Mouse (Mus musculus) activated CD4-positive, CD25-positive, alpha-beta regulatory T cell, adult 4 months (primary cell): ENCODE measurements around the gene Stab2. TPM values are rescaled to one million over a fixed set of nuclear protein-coding genes. Genes with fewer than 3 reads are reported as not detected.

ENCODE experiments used
- ATAC-seq: one replicate; pipeline ENCODE4 v1.8.0; 2017
- polyA plus RNA-seq, 2 experiments: library from polyadenylated mRNA; unstranded; fragments of 100-300 nt; shearing (Covaris generic); gene quantifications; one replicate each; pipeline ENCODE4 v1.2.1; 2017

The Stab2 gene
- polyA plus RNA-seq, 2 experiments from 2014 or later = not detected

DNA sequence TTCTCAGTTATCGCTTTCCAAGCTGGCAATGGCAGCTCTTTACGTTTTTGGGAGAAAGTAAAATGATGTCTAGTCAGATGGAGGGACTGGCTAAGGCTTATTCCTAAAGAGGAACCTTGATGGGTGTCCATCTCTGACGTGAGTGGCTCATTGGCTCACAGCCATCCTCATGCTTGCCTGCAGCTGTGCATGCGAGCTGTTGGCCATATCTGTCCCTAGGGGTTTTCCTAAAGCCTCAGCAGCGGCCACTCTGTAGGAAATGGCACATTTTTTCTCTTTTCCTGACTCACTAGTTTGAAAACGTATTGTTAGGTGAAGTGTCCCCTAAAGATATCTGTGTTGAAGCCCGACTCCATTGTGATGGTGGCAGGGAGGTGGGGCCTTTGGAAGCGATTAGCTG lies 18.0 kb downstream of the Stab2 start:
- ATAC-seq = no peak

DNA sequence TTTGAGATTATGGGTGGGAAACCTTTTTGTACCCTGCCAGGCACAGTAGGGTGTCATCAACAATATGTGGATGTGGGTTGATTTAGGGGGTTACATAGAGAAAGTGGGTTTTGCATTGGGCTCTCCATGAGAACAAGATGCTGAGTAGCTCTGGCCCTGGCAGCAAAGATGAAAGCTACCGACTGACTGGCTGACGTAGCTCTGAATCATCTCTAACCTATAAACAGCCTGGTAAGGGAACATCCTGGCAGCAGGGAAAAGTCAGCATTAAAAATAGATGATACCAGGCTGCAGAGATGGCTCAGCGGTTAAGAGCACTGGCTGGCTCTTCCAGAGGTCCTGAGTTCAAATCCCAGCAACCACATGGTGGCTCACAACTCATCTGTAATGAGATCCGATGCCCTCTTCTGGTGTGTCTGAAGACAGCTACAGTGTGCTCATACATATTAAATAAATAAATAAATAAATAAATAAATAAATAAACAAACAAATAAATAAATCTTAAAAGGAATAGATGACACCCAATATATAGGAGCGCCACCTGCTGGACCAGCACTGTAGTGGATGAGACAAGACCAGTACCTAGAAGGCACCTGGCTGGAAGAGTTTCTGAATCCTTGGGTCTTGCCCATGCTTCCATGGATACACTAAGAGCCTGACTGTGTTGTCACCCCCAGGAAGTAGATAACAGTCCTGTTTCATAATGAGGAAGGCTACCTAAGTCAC lies 31.7 kb downstream of the Stab2 start:
- no peak for ATAC-seq

DNA sequence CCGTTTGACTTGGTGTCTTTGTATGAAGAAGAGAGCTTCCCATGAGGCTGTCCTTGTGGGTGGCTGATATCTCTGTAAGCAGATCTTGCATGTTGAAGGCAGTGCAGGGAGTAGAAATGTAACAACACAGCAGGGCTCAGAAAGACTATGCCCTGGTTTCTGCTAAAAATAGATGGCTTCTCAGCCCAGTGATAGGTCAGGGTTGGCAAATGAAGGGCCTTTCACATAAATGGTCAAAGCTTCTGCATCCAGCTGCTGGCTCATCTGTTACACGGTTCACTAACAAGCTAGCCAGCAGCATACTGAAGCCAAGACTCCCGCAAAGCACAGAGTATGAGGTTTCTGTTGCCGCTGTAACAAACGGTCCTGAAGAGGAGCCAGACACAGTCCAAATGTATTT lies 34.5 kb downstream of the Stab2 start:
- no peak for ATAC-seq

DNA sequence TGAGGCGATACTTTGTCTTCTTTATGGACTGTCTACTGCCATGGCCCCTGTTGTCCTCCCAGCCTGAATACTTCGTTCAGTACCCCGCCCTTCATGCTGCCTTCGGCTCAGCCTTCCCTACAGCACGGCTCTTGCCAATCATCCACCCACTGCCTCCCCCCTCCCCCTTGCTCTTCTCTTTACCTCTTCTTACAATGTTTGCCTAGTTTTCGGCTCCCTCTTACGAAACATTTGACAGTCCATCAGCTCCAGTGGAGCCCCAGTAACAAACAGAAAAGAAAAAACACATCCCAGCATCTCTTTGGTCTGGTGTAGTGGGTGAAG lies 35.4 kb downstream of the Stab2 start:
- ATAC-seq = no peak

DNA sequence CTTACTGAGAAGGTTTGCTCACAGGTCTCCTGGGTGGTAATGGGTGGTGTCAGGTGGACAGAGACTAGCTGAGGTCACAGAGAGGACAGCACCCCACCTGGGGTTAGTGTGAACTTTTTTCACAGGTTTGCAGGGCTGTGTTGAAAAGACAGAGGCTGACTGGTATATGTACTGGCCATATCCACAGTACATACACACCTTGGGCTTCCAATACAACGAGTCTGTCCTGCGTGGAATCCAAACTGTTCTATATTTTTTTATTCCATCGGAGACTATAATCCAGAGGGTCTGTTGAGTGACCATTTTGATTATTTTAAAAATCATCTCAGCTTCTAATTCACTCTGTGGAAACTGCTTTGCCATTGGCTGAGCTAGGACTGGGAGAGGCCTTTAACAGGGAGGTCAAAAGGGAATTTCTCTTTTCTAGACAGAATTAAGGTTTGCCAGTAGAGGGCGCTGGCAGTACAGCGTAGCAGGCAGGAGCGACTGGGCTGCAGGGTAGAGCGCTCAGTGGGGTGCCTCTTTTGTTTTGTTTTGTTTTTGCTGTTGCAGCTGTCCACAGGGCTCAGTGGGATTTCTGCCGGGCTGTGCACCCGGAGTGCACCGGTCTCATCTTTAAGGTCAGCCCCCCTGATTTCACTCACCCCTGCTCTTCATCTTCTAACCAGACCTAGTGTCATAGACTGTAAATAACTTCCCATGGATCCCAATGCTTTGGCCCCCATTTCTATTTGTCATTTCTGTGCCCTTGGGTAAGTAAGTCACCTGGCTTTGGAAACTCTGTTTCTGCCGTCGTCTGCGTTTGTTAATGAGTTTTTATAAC lies 35.9 kb downstream of the Stab2 start:
- no peak for ATAC-seq

DNA sequence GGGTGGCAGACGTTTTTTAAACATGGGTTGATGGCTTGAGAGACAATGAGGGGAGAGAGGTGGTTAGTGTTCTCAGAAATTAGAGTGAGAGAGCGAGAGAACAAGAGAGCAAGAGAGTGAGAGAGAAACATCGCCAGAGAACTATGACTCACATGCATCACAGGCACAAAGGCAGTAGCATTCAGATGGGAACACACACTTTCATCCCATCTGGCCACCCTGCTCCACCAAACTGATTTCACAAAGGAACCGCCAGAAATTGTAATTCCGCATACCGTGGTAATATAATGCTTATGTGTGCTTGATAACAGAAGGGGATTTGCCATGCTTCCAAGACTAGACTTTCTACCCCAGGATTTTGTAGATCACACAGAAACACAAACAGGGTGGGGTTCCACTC lies 38.5 kb downstream of the Stab2 start:
- no peak for ATAC-seq

DNA sequence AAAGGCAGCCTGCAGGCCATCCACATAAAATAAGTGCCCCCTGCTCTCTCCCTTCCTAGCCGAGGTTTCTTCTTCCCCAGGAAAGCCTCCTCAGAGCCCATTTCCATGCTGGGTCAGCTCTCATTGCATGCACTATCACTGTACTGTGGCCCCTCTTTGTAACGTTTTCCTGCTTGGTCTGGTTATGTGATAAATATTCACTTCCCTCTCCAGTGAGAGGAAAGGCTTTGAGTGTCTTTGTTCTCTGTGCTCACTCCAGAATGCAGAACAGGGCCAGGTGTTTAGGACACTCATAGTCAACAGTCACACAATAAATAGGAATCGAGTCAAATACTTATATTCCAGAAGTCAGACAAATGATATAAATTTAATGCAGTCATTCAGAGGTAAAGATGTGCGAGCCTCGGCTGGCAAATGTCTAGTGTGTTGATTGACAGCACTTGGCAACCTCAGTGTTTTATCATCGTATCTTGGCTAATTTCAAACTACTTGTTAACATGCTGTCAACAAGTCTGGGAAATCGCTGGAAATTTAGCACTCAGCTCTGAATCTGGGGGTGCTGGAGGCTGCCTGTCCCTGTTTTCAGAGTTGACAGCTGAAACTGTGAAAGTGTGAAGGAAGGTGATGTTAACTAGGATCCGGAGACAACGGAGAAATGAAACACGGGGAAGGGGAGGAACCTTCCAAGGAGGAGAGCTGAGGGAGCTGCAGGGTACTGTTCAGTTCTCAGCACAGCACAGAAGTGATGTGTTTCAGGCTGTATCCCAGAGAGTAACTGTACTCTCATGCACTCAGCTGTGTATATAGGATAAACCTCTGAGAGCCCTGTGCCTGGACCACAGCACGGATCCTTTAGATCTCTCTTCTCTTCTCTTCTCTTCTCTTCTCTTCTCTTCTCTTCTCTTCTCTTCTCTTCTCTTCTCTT lies 46.0 kb downstream of the Stab2 start:
- ATAC-seq = no peak

DNA sequence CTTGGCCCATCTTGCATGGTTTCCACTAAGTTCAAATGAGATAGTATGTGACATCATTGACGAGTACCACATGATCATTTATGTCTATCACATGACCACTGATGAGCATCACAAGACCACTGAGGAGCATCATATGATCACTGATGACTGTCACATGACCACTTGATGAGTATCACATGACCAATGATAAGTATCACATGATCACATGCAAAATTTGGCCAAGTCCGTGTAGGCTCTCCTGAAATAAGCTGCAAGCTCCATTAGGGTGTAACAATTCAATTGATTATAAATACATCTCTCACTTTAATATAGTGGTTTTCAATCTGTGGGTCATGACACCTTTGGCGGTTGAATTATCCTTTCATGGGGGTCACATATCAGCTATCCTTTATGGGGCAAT lies 52.5 kb downstream of the Stab2 start:
- no peak for ATAC-seq

DNA sequence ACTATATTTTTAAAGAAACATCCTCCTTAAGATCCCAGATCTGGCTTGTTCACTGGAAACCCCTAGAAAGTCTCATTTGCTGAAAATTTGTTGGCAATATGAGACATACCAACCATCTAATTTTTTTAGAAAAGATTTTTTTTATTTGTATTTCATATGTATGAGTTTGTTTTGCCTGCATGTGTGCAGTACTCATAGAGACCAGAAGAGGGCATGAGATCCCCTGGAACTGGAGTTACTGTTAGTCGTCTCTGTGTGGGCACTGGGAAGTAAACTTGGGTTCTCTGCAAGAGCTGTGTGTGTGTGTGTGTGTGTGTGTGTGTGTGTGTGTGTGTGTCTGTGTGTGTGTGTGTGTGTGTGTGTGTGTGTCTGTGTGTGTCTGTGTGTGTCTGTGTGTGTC lies 55.1 kb downstream of the Stab2 start:
- no peak for ATAC-seq

DNA sequence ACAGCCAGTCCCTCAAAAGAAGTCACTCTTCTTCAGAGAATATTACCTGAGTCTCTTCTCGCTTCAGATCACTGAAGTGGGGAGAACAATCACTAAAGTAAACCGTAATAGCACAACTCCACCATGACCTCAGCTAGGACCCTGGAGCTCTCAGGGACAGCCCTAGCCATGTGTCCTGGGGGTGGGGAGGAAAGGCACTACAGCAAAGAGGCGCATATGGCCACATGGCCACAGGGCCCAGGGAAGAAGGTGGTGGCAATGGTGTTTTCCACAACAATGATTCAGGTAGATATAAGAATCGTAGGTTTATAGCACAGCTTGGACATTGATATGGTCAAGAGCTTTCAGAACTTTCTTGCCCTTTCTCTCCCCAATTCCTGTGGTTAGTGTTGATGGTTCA lies 57.0 kb downstream of the Stab2 start:
- ATAC-seq = no peak

DNA sequence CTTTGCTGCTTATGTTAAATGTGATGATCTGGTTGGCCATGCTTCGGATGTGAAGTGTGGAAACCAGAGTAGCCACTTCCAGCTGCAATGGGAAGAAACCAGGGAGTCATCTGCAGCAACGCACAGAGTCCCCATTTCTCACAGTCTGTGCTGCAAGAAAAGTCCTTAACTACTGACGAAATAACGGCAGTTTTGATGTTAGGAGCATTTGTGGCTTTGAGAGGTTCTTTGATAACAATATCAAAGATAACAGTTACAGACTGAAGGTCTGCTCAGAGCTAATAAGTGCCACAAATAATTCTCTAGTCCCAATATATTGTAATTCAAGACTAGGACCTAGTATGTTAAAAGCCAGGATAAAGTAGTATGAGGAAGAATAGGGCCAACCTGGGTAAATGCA lies 57.9 kb downstream of the Stab2 start:
- ATAC-seq = no peak

DNA sequence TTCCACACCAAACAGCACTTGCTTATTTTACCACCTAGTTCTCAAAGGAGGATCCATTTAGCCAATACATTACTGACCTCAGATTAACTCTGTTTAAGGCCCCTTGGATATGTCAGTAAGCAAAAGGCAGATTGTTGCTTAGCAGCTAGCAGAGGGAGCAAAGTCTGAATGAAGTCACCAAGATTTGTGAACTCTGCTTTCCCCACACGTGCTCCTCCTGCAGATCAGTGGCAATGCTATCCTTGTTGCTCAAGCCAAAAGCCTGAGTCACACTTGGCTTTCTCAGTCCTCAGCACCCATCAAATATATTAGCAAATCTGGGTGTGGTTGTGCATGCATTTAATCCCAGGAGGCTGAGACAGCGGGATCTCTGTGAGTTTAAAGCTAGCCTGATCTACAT lies 60.3 kb downstream of the Stab2 start:
- ATAC-seq = no peak

DNA sequence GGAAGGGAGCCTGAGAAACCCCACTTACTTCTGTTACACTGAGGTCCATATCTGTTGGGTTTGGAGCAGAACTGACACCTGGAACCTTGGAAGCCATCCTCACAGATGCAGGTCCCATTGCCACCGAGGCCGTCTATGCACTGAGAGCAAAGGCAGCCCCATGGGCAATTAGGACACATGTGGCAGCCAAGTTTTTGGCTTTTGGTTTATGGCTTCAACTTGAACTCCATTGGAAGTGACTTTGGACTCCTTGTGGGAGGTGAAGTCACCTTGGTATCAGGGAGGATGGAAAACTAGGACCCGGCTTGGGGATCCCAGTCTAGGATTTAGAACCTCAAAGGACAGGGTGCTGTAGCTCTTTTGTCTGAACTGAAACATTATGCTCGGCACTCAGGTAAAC lies 67.2 kb downstream of the Stab2 start:
- no peak for ATAC-seq

DNA sequence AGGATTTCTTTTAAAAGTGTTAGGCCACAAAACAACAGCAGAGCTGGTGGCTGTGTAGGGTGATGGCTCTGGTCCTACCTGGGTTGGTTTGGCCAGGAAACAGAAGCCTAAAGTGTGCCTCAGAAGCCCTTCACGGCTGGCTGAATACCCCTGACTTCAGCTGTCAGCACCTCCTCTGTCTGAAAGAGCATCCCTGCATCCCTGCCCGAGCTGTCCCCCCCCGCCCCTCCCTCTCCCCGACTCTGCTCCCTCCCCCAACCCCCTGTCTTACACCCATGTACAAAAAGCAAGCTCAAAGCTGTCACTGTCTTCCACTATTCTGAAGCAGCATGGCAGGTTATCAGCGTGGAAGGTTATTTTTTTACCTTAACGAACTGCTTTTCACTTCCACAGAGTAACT lies 73.4 kb downstream of the Stab2 start:
- ATAC-seq = no peak

DNA sequence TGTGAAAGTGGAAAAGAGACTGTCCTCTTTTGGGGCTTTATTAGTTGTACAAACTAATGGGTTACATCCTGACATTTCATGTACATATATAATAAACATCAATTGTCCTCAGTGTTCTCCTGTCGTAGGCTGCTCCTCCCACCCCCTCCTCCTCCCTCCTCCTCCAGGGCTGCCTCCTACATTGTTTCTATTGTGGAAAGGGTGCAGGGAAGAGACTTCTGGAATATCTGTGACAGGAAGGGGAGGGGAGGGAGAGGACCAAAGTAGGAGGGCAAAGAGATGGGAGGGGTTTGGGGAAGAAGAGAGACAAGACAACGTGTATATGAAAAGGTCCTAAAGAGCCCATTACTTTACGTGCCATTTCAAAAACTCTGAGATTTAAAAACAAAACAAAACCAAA lies 73.9 kb downstream of the Stab2 start:
- ATAC-seq = no peak

DNA sequence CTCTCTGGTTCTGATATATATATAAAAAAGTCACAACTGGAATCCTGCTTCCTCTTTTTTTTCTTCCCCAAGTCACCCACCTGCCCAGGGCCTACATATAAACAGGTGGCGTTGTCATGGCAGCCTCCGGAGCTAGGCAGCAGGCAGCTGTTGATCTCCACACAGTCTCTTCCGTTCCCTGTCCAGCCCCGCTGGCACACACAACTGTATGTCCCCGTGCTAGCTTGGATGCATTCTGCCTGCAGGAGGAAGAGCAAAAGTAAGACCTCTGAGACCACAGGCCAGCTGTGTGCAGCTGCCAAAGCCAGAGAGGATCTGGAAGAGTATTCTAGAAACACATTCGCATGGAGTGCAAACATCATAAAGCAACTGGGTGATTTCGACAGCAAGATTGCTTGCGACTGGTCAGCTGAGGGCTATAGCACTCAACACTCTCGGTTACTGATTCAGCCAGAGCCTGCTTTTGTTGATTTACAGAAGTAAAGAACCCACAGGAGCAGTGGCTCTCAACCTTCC lies 74.6 kb downstream of the Stab2 start:
- ATAC-seq = no peak

DNA sequence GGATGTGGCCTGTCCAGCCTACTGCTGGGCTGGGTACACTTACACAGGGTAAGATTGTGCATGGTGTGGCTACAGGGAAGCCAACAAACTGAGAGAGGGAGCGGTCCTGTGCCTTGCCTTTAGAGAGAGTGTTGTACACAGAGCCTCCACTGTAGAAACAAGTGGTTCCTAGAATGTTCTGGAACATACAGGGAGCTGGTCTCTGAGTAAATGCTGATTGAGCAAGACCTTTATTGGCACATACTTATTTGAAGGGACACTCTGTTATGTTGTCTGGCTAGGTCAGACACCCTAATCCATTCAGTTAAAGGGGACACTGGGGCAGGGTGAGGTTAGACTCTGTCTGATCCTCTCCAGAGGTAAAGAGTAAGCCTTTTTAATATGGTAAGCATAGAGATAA lies 84.2 kb downstream of the Stab2 start:
- no peak for ATAC-seq

DNA sequence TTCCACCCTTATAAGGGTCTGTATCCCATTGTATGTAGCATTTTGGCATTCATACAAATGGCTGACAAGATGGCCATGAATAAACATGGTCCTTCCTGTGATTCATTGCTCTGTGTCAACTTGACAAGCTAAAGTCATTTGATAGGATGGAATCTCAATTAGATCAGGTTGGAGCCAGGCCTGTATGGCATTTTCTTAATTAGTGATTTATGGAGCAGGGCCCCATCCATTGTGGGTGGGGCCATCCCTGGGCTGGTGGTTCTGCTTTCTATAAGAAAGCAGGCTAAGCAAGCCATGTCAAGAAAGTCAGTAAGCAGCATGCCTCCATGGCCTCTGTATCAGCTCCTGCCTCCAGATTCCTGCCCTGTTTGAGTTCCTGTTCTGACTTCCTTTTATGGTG lies 92.2 kb downstream of the Stab2 start:
- ATAC-seq = no peak

DNA sequence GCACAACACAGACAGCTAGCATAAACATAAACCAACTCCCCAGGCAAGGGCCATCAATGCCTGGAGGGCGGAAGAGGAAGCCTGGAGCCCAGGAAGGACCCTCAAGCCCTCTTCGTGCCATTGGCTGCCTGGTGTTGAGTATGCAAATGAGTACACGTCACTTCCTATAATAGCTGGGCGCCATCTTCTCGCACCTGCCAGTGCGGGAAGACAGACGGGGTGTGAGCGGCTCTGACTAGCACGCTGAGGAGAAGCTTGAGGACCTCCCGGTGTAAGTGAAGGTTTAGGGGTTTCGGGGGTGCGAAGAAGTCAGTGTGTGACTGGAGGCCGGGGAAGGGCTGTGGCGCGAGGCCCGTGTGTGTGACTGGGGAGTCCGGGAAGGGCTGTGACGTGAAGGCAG lies 99.3 kb downstream of the Stab2 start:
- ATAC-seq = no peak

DNA sequence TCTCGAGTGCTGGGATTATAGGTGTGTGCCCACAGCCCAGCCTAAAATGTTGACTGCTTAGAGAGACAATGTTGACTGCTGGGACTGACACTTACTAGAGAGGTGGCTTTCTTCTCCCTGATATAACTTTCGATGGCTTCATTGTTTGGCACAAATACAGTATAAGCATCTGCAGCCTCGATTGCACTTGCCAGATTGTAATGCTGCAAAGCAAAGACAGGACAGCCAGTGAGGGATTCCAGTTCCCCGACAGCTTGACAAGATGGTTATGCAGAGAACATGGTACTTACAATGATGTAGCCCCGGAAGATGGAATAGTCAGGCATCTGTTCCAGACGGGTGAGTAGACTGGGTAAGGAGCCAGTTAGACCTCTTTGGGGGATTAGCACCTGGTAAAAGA lies 100.8 kb downstream of the Stab2 start:
- no peak for ATAC-seq

DNA sequence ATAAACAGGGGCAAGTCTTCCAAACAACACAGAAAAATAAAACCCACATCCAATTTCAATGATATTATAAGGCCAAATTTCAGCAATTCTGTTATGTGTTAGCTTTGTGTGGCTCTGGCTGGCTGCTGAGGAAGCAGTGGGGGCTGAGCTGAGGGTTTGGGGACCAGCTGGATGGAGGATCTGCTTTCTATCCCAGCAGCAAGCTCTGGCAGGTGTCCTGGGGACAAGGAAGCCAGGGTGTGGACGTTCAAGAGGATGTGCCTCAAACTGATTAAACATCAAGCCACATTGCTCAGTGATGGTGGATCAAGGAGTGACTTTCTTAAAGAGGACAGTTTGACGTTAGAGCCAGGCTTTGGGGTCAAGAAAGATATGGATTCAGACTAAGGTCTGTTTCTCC lies 112.3 kb downstream of the Stab2 start:
- ATAC-seq = no peak

DNA sequence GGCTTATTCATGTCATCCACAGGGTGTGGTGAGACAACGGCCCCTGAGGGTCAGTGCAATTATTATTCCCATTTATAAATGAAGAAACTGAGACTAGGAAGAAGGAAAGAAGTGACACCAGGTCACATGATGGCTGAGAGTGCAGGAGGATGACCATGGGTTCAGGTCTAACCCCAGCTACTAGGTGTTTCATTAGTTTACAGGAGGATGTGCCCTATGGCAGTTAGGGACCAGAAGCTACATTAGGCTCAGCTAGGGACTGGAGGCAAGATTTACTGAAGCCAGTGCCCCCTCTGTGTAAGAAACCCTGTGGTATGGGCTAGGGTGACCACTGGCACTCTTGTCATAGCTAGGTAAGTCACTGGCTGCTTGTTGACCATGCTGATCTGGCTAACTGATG lies 116.8 kb downstream of the Stab2 start:
- no peak for ATAC-seq
